Mouse (Mus musculus): Measurements from ENCODE around the gene Fntb.

Fntb gene

GRCm38 (mm10) chr12:76765354-76765851 is at the start of gene Fntb, which contains the start of gene Churc1:
TSS of gene Fntb (plus strand) at chr12:76765589.
TSS of gene Churc1 (plus strand) at chr12:76765538.
- in situ Hi-C loops (cut with MseI, MboI), result no loop called here

DNA sequence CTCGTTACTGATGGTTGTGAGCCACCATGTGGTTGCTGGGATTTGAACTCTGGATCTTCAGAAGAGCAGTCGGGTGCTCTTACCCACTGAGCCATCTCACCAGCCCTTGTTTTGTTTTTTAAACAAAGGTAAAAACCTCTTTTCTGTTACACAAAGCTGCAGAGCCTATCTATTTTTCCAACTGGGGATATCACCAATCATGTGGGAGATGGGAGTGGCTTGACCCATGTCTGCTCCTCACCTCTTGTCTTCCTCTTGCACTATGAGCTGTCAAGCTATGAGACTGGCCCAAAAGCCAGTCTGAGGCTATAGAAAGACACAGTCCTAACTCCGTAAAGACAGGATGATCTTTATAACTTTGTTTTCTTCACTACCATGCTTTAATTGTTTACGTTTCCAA is 47.0 kb upstream of the Fntb start:
- in situ Hi-C loops (cut with MseI, MboI), result no loop called here

GRCm38 (mm10) chr12:76720572-76720971 is 44.8 kb upstream of the Fntb start:
- in situ Hi-C loops (cut with MseI, MboI), result loop anchor here in 1 of 2 experiments (5.0 kb wide), 1 partner anchor 73 kb away; no protein-coding TSS in a partner anchor

DNA sequence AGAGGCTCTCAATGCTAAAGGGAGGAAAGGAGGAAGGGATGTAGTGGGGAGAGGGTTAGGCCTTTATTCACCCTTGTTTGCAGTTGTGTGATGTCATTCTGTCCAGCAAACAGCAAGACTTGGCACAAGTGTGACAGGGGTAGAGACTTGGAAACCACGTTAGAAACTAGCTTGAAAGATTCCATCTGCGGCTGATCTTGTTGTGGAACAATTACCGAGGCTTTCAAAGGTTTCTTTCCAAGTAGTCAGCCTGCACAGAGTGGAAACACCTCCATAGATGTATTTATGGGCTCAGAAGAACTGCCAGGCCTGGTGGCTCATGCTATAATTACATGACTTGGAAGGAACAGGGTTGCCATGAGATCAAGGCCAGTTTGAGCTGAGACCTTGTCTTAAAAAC is 43.4 kb upstream of the Fntb start:
- in situ Hi-C loops (cut with MseI, MboI), result loop anchor here in 1 of 2 experiments (5.0 kb wide), 1 partner anchor 75 kb away; no protein-coding TSS in a partner anchor

DNA sequence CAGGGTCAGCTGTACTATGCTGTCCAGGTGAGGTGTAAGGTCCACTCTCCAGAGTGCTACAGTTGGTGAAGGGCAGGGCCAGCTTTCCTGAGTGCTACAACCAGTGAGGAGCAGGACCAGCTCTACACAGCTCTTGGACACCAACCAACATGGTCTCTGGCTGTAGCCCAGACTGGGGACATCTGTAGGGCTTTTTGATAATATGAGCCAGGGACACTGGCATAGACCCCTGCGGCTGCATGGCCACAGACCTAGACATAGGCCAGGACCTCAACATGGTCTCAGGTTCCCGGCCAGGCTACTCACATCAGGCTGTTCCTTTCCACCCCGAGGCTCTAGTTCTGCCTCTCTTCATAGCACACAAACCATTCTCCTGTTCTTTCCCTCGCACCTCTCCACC is 37.4 kb upstream of the Fntb start:
- in situ Hi-C loops (cut with MseI, MboI), result no loop called here

- in situ Hi-C loops (cut with MseI, MboI), result no loop called here
These were observed 14.4 kb upstream of the Fntb start for GRCm38 (mm10) chr12:76750866-76751459.

DNA sequence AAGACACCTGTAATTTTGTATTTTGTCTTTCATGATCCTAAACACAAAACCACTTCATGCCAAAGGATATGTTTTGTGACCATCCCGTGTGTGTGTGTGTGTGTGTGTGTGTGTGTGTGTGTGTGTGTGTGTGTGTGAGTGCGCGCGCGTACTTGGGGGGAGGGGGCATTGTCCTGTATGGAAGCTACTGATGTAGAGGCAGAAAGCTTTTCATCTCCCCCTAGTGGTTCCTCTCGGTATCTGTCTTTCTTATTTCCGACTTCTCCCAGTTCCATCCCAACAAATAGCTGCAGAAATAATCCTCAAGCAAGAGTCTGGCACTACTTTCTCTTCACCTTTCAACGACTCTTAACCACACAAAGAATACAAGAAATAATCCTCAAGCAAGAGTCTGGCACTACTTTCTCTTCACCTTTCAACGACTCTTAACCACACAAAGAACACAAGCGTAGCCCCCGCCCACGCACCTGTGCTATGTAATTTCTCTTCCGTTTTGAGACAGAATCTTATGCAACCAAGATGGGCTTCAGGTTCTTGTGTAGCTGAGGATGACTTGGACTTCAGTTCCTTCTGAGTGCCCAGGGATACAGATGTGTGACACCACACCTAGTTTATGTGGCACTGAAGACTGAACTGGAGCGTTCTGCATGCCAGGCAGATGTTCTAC is 12.6 kb upstream of the Fntb start:
- in situ Hi-C loops (cut with MseI, MboI), result no loop called here

DNA sequence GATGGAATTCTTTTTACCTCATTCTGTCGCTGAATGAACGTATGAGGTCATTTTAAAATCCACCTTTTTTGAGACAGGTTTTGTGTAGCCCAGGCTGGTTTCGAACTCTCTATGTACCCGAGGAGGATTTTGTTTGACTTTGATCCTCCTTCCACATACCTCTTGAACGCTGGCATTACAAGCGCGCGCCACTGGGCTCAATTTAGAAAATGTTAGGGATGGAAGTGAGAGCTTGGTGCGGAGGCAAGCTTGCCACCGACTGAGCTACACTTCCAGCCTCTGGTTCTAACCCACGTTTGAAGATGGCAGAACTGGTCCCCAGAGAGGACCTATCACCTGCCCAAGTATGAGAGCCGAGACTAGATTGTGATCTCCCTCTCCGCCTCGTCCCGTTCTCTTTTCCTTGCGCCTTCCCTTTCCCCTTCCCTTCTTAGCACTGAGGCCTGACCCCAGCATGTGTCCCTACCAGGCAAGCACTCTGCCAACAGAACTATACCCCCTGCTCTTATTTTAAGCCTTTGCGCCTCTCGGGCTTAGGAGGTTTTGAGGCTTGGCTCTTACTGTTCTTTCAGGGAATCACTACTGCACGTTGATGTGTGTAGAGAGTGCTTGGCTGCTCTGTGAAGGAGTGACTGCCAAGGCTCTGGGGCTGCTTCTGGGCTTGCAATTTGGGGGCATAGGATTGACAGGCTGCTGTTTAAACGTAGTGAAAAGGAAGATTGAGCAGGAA is 677 bp downstream of the Fntb start:
- in situ Hi-C loops (cut with MseI, MboI), result no loop called here

DNA sequence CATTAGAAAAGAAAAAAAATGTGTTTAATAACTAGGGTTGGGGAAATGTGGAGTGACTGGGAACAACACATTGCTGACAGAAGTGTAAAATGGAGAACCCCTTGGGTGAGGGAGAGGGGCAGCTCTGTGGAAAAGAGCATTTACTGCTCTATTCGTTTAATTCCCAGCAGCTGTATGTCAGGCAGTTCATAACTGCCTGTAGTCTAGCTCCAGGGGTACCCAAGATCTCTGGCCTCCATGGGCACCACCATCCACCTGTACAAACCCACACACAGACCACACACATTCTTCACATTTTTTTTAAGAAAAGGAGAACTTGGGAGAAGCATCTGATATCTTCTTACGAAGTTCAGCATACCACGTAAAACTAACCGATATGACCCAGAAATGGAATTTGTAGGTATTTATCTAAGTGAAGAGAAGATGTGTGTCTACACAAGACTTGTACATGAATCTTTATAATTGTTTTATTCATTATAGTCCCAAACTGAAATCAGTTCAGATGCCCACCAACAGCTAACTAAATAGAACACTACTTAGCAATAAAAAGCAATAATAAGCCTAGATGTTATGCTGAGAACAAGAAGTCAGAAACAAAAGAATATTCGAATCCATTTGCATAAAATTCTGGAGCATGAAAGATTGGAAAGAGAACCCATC is 5.6 kb downstream of the Fntb start:
- in situ Hi-C loops (cut with MseI, MboI), result loop anchor here in 1 of 2 experiments (10.0 kb wide), 1 partner anchor 64 kb away; no protein-coding TSS in a partner anchor

- in situ Hi-C loops (cut with MseI, MboI), result loop anchor here in 1 of 2 experiments (10.0 kb wide), 1 partner anchor 63 kb away; no protein-coding TSS in a partner anchor
These were observed 6.2 kb downstream of the Fntb start for GRCm38 (mm10) chr12:76771540-76771939.

- in situ Hi-C loops (cut with MseI, MboI), result loop anchor here in 1 of 2 experiments (10.0 kb wide), 1 partner anchor 60 kb away; no protein-coding TSS in a partner anchor
These were observed 9.3 kb downstream of the Fntb start for GRCm38 (mm10) chr12:76774652-76775051.

- in situ Hi-C loops (cut with MseI, MboI), result loop anchor here in 1 of 2 experiments (10.0 kb wide), 1 partner anchor 60 kb away; no protein-coding TSS in a partner anchor
These were observed 9.7 kb downstream of the Fntb start for GRCm38 (mm10) chr12:76775132-76775531.

DNA sequence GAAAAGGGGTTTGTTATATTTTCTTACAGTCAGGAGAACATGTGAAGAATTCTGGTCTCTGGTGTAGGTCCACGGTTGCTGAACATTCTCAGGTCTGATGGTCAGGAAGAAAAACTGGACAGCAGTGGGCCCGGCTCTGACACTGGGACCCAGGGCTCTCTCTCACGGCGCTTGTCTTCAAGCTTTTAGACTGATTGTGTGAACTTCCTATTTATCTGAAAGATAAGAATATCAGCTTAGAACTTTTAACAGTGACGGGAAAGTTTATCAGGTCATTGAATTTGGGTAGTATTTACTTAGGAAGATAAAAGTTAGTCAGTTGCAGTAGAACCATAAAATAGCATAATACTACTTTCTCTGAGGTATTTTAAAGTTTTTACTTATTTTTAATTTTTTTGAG is 11.5 kb downstream of the Fntb start:
- in situ Hi-C loops (cut with MseI, MboI), result loop anchor here in 1 of 2 experiments (10.0 kb wide), 1 partner anchor 58 kb away; no protein-coding TSS in a partner anchor

DNA sequence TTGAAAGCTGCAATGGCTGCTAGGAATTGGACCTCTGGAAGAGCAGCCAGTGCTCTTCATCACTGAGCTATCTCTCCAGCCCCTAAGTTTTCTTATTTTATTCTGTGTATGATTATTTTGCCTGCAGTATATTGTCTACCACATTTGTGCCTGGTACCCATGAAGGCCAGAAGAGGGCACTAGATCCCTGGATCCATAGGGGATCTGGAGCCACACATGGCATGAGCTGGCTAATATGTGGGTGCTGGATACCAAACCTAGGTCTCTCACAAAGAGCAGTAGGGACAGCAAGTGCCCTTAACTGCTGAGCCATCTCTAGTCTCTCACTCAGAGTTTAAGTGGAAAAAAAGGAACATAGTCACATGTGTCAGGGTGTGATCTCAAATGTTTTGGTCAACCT is 12.5 kb downstream of the Fntb start:
- in situ Hi-C loops (cut with MseI, MboI), result loop anchor here in 1 of 2 experiments (10.0 kb wide), 1 partner anchor 57 kb away; no protein-coding TSS in a partner anchor

- in situ Hi-C loops (cut with MseI, MboI), result loop anchor here in 1 of 2 experiments (10.0 kb wide), 1 partner anchor 56 kb away; no protein-coding TSS in a partner anchor
These were observed 13.1 kb downstream of the Fntb start for GRCm38 (mm10) chr12:76778305-76779083.

DNA sequence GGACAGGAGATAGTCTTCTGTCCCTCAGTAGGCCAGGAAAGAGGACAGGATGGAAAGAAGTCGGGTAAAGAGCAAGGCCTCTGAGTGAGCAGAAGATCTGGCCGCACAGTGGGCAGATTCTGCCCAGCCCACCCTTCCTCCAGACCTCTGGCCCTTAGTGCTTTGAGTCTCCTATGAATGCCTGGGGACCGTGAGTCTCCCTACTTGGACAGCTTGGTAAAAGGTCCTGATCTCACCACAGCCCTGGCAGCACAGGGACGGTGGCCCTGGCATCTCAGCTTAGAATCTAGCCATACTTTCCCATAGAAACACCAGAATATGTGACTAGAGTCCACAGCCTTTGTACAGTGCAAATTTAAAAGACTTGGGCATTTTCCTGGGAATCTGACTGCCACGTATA is 14.6 kb downstream of the Fntb start:
- in situ Hi-C loops (cut with MseI, MboI), result loop anchor here in 1 of 2 experiments (10.0 kb wide), 1 partner anchor 55 kb away; no protein-coding TSS in a partner anchor

GRCm38 (mm10) chr12:76780639-76781468 is 15.5 kb downstream of the Fntb start:
- in situ Hi-C loops (cut with MseI, MboI), result no loop called here

GRCm38 (mm10) chr12:76784056-76784619 is 18.7 kb downstream of the Fntb start:
- in situ Hi-C loops (cut with MseI, MboI), result no loop called here

Measured in mouse trophoblast stem cell (cell line).